8 mouse cellular contexts compared by ENCODE assay signal in the genomic region with DNA sequence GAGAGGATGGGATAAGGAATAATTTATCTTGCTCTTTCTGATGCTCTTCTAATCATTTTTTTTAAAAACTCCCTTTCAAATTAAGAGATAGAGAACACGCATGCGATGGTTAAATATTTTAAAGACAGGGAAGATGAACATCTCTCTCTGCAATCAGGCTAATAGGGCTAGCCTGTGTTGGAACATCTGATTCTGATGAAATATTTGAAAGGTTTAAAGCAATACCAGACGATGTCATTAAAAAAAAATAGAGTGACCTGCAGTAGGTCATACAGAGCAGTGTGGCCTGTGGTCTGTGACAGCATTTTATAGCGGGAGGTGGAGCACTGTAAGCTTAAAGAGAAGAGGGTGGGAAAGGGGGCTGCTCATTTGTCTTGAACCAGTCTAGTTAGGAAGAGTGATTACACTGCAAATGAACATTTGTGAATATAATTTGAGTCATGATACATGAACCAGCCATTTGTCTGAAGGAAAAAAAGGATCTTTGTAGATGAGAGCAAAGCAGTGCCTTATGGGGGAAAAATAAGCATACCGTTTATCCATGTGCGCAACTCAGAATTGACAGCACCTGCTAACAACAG. TPM values are rescaled to one million over a fixed set of nuclear protein-coding genes. Genes with fewer than 3 reads are reported as not detected.
DNase-seq lines count a peak whose midpoint lies in the region; ATAC-seq and TF ChIP-seq lines count a peak whose summit lies in the region.

No protein-coding gene starts in this region.

- no peak for ATAC-seq in liver, embryonic 11.5 days (replicated peaks; ENCODE audit: low FRiP score)
- no peak for ATAC-seq in limb, embryonic 12.5 days (ENCODE audit: insufficient number of reproducible peaks, insufficient read depth, low FRiP score, low TSS enrichment, low read depth)

- peaks cover 40% of the 10 kb centered on the region for H3K27me3 ChIP-seq in liver, embryonic 11.5 days (replicated peaks; ENCODE audit: control insufficient read depth, insufficient read depth, low read length)
- peaks cover 77% of the 10 kb centered on the region for H3K27me3 ChIP-seq in forebrain, embryonic 10.5 days (ENCODE audit: poor library complexity, severe bottlenecking)
- H3K27me3 ChIP-seq in limb, embryonic 12.5 days, result no peaks in the 10 kb centered on the region
- peaks cover 23% of the 10 kb centered on the region for H3K27me3 ChIP-seq in small intestine, adult 2 months (ENCODE audit: control insufficient read depth, insufficient read depth, low read length)

- no peak for DNase-seq in liver, embryonic 11.5 days (ENCODE audit: low spot score)
- DNase-seq in liver, result no peak
- DNase-seq in forebrain, embryonic 10.5 days (ENCODE audit: extremely low spot score, low spot score), result no peak
- DNase-seq in thymus, adult 18-20 months, result no peak
- DNase-seq in kidney, postnatal 36 days, result no peak
- no peak for DNase-seq in frontal cortex, postnatal 14 days (ENCODE audit: low spot score in 2 of 2)

- no peaks in the 10 kb centered on the region for H3K9me3 ChIP-seq in liver, embryonic 11.5 days (ENCODE audit: control insufficient read depth, low read length)
- H3K9me3 ChIP-seq in forebrain, embryonic 10.5 days, result no peaks in the 10 kb centered on the region
- no peaks in the 10 kb centered on the region for H3K9me3 ChIP-seq in limb, embryonic 12.5 days

- H3K4me2 ChIP-seq in liver, embryonic 11.5 days, result peak overlapping the region; percentile 80
- peak overlapping the region; percentile 77 for H3K4me2 ChIP-seq in limb, embryonic 12.5 days

- H3K9ac ChIP-seq in liver, embryonic 11.5 days (ENCODE audit: low read depth, low read length), result no peak overlapping the region; the same call in 1 of the 2 replicates
- peak overlapping the region; percentile 94 for H3K9ac ChIP-seq in limb, embryonic 12.5 days (replicated peaks)

- no peak overlapping the region for H3K27ac ChIP-seq in liver, embryonic 11.5 days (ENCODE audit: low read depth, low read length)
- H3K27ac ChIP-seq in forebrain, embryonic 10.5 days, result peak overlapping the region; percentile 94
- peak overlapping the region; percentile 94; the same call in 1 of the 2 replicates for H3K27ac ChIP-seq in limb, embryonic 12.5 days
- no peak overlapping the region for H3K27ac ChIP-seq in small intestine, adult 2 months (ENCODE audit: insufficient read depth, low read depth, low read length)

- 45% methylated on average over 6 of the region's 6 CpGs for WGBS in liver, embryonic 11.5 days
- 48% methylated on average over 6 of the region's 6 CpGs for WGBS in forebrain, embryonic 10.5 days
- WGBS in limb, embryonic 12.5 days, result 26% methylated on average over 6 of the region's 6 CpGs
- 65% methylated on average over 6 of the region's 6 CpGs for WGBS in small intestine, adult 2 months

- peak overlapping the region; percentile 68 for H3K4me3 ChIP-seq in liver, embryonic 11.5 days (ENCODE audit: low read depth, low read length)
- H3K4me3 ChIP-seq in forebrain, embryonic 10.5 days, result peak overlapping the region; percentile 88
- H3K4me3 ChIP-seq in limb, embryonic 12.5 days (replicated peaks), result peak overlapping the region; percentile 89
- peak overlapping the region; percentile 76 for H3K4me3 ChIP-seq in small intestine, adult 2 months (ENCODE audit: low read depth, low read length)

- peaks cover 5% of the 10 kb centered on the region for H3K4me1 ChIP-seq in liver, embryonic 11.5 days (replicated peaks; ENCODE audit: control insufficient read depth, insufficient read depth, low read length)
- peaks cover 64% of the 10 kb centered on the region for H3K4me1 ChIP-seq in forebrain, embryonic 10.5 days
- H3K4me1 ChIP-seq in limb, embryonic 12.5 days (replicated peaks), result peaks cover 49% of the 10 kb centered on the region
- peaks cover 3% of the 10 kb centered on the region for H3K4me1 ChIP-seq in small intestine, adult 2 months (ENCODE audit: control insufficient read depth, insufficient read depth, insufficient read length, low read length)

- TF ChIP-seq POLR2A in small intestine, adult 2 months (IDR thresholded peaks at IDR 0.05; ENCODE audit: low read depth, low read length), result no peak

- no peak for TF ChIP-seq CTCF in small intestine, adult 2 months (IDR thresholded peaks at IDR 0.05; ENCODE audit: extremely low read depth, insufficient read length, insufficient replicate concordance, low read depth, low read length)

- H3K36me3 ChIP-seq in liver, embryonic 11.5 days (ENCODE audit: control insufficient read depth, insufficient read depth, low read length), result no peaks in the 10 kb centered on the region
- H3K36me3 ChIP-seq in forebrain, embryonic 10.5 days (replicated peaks), result 0 out of 2 replicates have a peak, but pooled peaks cover 5% of the 10 kb centered on the region
- no peaks in the 10 kb centered on the region for H3K36me3 ChIP-seq in limb, embryonic 12.5 days
- no peaks in the 10 kb centered on the region for H3K36me3 ChIP-seq in small intestine, adult 2 months (ENCODE audit: control insufficient read depth, insufficient read depth, low read length)

RNA-seq across cellular contexts. Expression of a gene that starts 1.1 kb away (rescaled TPM):
- polyA plus RNA-seq in liver, embryonic 11.5 days (2014; fragmentation: Nextera tagmentation; extraction: Ambion mirVana), result 18.0 and 20.7 TPM in 2 replicates
- 21.0 and 22.0 TPM in 2 replicates for polyA plus RNA-seq in forebrain, embryonic 10.5 days (2016; fragmentation: Nextera tagmentation; extraction: Ambion mirVana)
- 44.2 and 51.3 TPM in 2 replicates for polyA plus RNA-seq in limb, embryonic 12.5 days (2016; fragmentation: Nextera tagmentation; extraction: Ambion mirVana)
- polyA plus RNA-seq in small intestine, adult 2 months (2012; rRNA removed), result 10.3 and 71.0 TPM in 2 replicates

Comparison
In these comparisons a context has a peak if more than half of its experiments do, and no peak if none do; other contexts are left out.
1. H3K27ac ChIP-seq: peak in forebrain, embryonic 10.5 days (single experiment) and limb, embryonic 12.5 days (single experiment); none in liver, embryonic 11.5 days (single experiment) and small intestine, adult 2 months (single experiment).
2. Peak in every context shown above with its lines, with median percentiles within 50 percentile points of each other: H3K4me3 ChIP-seq.